Mouse (Mus musculus) R1 (cell line): Measurements from ENCODE around the gene Slc17a5.
A peak's percentile ranks its signal among the peaks of the same experiment; 100 is the strongest.
"Not testable (repeated sequence)": the region's sequence is repeated elsewhere in the genome, so short reads cannot be mapped to it uniquely, and the experiment has no call there.

Experiments used
- DNase-seq: peaks from one replicate; pipeline ENCODE4 v3.0.0-alpha.2; 2018; ENCODE audit warnings: low read depth, low spot score

Slc17a5 gene

DNA sequence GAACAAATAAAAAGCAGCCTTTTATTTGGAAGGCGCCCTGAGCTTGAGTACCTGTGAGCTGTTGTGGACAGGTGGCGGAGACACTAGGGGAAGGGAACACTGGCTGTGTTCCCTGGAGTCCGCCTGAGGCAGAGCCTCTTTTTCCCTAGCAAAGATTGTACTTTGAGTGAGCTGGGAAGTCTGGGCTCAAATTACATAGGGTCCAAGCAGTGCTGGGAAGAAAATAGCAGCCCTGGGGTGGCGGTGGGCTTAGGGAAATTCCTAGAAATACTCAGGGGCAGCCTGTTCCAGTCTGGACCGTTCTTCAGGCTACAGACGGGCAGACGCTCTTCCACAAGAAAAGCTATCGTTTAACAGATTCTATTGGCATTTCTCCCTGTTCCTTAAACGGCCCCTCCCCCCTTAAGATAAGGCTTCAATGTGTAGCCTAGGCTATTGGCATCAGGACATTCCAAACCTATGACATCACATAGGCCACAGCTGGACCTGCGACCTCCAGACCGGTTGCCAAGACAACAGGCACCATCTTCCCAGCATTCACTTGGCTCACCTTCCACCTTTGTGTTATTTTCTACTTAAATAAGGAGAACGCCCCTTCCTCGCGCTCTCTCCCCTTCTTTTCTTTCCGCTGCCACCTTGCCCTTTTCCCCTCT is 67.6 kb downstream of the Slc17a5 start:
- DNase-seq: peak; percentile 100

DNA sequence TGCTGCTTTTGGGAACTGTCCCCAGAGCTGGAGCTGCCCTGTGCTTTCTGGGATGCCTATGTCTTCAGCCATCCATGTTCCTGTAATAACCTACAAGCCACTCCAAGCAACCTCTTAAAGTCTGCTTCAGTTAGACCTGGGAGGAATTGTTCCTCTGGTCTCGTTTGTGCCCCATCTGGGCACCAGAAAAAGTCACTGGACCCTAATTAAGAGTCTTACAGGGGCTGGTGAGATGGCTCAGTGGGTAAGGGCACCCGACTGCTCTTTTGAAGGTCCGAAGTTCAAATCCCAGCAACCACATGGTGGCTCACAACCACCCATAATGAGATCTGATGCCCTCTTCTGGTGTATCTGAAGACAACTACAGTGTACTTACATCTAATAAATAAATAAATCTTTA is 70.6 kb downstream of the Slc17a5 start:
- DNase-seq: not testable (repeated sequence)

DNA sequence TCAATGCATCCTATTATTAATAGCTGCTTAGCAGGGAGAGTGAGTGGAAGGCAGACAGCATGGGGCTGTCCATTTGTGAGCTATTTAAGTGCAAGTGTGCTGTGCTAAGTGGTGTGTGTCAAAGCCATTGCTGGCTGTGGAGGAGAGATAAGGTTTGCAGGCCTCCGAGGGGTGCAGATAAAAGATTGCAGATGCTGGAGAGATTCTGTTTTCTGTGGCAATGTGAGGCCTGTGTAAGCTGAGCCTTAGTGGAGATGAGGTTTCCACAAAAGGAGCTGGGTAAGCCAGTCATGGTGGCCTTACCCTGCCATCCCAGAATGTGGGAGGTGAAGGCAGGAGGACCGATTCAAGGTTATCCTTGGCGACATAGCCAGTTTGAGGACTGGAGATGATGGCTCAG is 71.7 kb downstream of the Slc17a5 start:
- DNase-seq: no peak

DNA sequence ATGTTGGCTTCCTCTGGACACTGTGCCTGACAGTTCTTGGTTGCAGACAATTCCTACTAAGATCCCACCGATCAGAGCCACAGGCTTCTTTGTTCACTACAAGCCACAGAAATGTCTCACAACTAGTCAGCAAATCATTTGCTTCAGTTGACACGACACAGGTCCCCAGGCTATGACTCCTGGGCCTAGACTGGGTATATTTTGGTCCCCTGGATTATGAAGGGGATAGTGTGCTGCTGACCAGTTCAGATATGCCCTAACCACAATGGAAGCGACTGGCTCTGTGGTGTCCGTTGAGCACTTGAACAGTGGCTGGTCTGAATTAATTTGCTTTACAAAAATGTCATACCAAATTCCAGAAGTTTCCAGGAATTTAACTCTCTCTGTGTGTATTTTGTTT is 73.2 kb downstream of the Slc17a5 start:
- no peak for DNase-seq

DNA sequence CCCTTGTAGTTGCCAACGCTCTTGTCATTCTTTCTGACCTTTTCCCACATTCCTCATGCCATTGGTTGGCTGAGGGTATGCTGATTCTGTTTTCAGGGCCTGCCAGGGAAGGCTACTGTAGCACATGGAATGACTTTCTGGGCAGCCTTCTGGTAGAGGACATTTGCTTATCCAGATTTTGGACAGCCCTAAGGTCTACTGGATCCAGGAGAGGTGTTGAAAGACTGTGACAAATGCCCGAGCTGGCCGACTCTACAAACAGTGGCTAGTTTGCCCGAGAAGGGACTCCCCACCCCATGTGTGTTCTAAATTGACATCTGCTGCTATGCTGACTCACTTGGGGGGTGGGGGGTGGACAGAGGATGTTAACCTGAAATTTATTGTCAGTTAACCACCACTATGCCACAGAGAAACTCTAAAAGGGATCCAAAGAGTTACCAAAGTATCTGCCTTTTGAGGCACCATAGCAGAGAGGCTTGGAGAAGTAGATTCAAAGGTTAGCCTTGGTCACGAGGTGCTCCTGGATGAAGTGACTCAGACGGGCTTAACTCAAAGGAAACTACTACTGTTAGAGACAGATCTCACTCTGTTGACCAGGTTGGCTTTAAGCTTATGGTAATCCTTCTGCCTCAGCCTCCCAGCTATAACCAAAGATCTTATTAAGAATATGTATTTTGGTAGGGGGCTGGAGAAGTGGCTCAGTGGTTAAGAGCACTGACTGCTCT is 73.9 kb downstream of the Slc17a5 start:
- no peak for DNase-seq

DNA sequence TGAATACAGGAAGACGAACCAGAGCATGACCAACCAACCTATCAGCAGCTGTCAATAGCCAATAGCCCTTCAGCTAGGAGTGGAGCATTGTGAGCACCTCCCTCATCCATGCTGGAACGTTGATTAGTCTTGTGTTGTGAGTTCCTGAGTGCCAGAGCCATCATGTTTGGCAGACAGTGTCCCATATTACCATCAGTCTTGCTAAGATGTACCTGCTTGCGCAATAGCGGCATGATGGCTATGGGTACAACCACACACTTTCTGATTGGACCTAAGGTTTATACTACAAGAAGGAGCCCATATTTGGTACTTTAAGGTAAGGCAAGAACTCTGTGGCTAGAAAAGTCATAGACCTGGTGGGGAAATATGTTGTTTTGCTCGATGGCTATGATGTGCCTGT is 76.1 kb downstream of the Slc17a5 start:
- DNase-seq: no peak

DNA sequence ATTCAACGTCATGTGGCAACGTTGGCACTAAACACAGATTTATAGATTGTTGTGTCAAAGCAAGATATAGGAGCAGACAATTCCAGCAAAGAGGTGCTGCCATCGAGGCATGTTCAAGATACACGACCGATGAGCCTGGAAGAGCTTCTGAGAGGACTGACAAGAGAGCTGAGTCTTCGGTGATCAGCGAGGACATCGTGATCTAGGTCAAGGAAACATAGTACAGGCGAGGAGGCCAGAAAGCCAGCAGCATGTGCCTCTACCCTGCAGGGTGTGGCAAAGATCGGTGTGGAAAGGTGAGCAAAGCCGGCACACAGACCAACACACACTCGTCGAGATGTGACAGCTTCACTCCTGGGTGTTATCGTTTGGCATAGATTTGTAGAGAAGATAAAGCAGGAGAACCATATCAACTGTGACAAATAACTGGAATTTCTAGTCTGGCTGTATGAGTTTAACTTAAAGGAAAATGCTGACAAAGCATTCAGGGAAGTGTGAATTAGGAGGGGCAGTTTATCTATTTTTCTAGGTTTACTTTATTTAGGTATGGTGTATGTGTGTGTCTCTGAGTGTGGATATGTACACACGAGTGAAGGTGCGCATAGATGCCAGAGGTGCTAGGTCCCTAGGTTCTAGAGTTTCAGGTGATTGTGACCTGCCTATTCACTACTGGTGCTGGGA is 79.6 kb downstream of the Slc17a5 start:
- no peak for DNase-seq

DNA sequence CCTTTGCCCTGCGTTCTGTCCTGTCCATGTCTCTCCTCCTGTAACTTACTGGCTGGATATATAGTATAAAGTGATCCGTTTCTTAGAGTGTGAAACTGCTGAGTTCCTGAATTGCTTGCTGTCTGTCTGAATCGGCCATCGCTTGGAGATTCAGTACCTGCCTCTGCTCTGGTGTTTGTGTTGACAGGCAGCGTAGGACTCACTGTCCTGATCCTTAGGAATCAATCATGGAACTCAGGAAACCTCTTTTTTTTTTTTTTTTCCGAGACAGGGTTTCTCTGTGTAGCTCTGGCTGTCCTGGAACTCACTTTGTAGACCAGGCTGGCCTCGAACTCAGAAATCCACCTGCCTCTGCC is 81.1 kb downstream of the Slc17a5 start:
- DNase-seq: no peak

DNA sequence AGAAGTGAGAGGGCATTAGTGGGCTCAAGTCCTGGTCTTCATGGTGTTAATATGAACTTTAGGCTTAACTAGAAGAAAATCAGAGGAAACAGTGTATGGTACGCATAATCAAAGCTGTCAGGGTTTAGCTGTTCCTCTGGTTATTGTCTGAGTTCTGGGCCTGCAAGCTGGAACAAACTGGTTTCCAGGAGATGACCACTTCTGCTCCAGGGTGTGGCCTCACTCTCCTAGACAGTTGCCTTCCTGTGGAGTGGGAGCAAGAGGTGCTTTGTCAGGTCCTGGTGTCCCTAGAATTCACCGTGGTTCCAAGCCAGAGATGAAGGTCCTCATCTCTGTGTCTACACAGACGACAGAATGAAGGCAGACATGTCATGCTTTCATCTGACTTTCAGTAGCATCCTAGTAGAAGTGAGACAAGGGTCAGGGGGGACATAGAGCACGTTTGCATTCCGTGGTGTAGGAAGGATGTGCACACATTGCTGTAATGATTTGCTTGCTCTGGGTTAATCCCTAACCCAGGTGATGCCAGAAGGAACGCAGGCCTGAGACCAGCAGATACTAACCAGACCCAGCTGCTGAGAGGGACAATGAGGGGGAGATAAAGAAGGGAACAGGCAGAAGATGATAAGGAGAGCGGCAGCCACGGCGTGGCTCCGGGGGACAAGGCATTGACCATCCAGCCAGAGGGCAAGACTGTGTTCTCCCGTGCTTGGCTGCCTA is 81.7 kb downstream of the Slc17a5 start:
- peak; percentile 89 for DNase-seq

DNA sequence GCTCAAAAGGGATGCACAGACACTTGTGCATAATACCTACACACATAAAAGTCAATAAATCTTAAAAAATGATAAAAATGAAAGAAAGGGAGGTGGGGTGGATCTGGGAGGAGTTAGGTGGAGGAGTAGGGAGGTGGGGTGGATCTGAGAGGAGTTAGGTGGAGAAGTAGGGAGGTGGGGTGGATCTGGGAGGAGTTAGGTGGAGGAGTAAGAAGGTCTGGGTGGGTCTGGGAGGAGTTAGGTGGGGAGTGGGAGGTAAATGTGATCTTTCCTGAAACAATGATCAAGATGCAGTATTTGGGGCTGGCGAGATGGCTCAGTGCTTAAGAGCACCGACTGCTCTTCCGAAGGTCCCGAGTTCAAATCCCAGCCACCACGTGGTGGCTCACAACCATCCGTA is 82.6 kb downstream of the Slc17a5 start:
- peak; percentile 83 for DNase-seq

DNA sequence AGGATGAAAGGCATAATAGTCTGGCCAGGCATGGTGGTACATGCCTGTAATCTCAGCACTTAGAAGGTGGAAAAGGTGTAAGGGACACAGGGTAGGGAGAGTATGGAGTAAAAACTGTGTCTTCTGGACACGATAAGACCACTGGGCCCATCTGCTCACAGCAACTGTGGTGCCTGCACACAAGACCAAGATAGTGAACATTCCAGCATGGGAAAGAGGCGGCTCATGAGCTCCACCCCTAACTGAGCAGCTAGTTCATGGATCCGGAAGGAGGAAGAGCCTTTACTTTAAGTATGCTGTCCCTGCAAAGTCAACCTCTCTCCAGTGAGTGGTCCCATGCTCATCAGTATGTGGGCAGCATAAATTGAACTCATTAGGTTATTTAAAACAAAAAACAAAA is 83.2 kb downstream of the Slc17a5 start:
- peak; percentile 92 for DNase-seq

DNA sequence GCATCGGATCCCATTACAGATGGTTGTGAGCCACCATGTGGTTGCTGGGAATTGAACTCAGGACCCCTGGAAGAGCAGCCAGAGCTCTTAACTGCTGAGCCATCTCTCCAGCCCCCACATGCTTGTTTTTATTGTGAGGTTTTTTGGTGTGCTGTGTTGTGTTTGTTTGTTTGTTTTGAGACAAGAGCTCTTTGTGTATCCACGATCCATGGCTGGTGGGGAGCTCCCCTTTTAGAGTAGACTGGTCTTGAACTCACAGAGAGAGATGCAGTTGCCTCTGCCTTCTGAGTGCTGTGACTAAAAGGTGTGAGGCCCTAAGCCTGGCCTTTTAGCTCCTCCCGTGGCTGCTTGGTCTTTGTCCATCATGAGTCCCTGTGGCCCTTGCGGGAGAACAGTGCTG is 83.7 kb downstream of the Slc17a5 start:
- DNase-seq: peak; percentile 59

DNA sequence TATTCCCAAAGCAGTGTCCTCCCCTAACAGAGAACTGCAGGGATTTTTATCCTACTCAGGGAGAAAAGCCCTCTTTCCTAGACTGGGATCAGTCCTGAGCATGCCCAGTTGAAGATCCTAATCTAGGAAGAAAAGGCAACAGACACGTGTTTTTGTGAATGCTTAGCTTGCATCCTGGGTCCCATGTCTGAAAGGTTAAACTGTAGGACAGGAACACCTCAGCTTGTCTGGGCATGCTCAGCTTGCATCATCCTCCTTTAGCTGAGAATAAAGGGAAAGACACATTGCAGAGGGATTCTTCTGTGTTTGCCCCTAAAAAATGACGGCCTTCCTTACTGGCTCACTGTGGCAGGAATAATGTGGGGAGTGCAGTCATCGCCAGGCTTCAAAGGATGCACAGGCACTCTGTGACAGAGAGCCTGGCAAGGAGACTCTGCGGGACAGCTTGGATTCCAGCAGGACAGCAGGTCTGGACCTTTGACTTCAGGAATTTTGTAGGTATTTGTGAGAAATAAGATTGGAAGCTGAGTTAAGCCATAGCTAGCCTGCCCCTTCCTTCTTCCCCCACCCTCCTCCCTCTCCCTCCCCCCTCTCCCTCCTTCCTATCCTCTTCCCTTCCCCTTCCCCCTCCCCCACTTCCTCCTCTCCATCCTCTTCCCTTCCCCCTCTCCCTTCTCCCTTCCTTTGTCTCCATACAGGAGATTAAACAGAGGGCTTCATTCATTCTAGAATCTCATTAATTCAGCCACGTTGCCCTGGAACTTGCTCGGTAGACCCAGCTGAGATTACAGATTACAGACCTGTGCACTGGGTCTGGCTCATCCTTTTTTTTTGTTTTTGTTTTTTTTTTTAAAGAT is 84.4 kb downstream of the Slc17a5 start:
- DNase-seq: peak; percentile 98

DNA sequence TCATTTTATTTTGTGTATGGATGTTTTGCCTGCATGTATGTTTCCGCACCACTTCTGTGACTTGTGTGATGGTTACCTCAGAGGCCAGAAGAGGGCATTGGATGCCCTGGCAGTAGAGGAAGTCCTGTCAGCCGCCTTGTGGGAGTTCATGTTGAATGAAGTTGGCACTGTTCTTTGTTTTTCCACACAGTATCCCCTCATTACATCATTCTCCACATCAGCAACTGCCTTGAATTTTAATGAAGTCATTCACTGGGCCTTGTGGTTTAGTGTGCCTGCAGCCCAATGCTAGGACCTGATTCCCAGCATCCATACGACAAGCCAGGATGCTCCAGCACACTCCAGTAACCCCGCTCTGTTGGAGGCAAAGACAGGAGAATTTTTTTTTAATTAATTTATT is 86.6 kb downstream of the Slc17a5 start:
- DNase-seq: no peak

DNA sequence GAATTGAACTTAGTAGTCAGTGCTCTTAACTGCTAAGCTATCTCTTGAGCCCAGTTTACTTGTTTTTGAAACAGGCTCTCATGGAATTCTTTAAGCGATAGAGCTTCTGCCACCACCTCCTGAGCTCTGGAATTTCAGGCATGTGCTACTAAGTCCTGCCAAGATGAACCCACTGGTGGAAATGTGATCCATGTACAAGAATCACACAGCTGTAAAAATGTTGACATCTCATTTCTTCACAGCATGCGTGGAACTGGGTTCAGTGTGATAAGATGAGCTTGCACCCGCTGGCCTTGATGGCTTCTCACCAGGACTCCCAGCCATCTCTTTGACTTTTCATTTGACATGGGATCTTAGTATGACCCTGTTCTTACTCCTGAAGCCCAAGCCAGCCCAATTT is 87.5 kb downstream of the Slc17a5 start:
- peak; percentile 49 for DNase-seq

DNA sequence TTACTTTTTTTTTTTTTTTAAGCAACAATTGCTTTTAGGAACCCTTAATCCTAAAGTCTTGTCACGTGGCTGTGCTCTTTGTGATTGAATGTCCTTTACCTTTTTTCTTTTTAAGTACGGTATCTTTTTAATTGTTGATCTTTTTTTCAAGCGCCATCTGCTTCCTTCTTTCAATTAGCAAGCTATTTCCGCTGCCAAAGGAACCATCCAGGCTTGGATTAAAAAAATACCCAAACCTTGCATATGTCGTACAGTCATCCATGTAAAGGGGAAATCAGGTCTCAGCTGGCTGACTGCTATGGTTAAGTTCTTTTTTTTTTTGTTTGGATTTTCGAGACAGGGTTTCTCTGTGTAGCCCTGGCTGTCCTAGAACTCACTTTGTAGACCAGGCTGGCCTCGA is 94.7 kb downstream of the Slc17a5 start:
- no peak for DNase-seq

DNA sequence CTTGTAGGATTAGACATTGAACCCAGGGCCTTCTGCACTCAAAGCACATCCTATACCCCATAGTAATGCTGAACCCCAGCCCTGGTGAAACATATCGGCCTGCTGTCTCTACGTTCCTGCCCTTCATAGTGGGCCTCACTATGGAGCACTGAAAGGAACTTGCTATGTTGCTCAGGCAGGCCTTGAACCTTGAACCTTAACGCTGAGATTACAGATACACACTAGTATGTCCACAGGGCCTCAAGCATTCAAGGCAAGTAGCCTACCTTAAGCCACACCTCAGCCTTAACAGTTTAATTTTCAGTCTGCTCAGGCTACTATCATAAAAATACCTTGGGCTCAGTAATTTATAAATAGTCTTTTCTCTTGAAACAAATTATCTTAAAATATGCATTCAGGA is 95.6 kb downstream of the Slc17a5 start:
- DNase-seq: no peak

DNA sequence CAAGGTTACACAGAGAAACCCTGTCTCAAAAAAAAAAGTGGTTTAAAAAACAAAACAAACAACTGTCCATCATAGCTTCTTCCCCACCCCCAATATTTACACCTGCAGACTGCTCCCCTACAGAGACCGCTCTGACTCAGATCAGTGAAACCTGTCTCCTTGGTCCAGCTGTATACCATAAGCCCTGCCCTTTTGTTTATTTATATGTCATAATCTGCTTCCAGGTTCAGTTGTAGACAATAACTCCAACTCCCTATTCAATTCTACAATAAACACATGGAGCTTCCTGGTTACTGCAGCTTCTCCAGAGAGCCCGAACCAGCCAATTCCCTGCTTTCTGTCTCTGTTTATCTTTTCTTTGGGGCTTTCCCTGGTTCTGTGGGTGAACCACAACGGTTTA is 96.7 kb downstream of the Slc17a5 start:
- no peak for DNase-seq

DNA sequence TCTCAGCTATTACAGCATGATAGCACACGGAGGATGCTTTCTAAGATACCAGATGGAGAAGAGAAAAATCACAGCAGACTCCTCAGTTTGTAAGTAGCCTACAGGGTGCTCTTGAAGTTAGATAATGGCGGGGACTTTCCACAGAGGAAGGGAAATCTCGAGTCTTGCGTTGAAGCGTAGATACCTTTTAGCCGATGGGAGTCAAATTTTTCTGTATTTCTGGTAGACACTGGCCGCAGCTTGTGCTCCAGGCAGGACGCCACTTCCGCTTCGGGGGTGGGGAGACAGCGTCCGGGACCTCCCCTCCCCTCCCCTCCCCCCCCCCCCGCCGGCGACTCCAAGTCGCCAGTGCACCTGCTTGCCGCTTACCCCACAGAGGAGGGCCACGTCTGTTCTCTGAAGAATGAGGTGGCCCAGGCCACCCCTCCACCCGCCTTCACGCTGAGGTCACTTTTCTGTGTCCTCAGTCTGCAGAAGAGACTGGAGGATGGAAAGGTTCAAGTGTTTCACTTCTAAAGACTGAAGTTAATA is 98.9 kb downstream of the Slc17a5 start, which contains the start of gene Eef1a1:
Eef1a1 (minus strand) TSS at position 262 of the 531 bp plus-strand sequence.
- peak; percentile 80 for DNase-seq

DNA sequence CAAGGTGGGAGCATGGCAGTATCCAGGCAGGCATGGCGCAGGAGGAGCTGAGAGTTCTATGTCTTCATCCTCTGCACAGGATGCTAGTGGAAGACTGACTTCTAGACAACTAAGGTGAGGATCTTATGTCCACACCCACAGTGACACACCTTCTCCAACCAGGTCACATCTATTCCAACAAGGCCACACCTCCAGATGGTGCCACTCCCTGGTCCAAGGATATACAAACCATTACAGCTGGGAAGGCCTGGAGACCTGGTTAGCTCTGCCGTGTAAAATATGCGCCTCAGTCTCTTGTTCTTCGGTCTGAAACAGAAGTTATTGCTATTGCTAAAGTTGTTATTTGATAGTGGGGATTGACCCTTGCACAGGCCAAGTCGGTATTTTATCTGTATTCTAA is 99.8 kb downstream of the Slc17a5 start:
- peak; percentile 88 for DNase-seq
